Mouse (Mus musculus) mature B cell (primary cell): ENCODE measurements around the gene Pou4f2.

ENCODE experiments used
- in situ Hi-C: fragments of 300-500 bp; cut with MboI; formaldehyde crosslinking; loops from 2 replicates; pipeline ENCODE4 v1.14.3; 2019

Gene Pou4f2

DNA sequence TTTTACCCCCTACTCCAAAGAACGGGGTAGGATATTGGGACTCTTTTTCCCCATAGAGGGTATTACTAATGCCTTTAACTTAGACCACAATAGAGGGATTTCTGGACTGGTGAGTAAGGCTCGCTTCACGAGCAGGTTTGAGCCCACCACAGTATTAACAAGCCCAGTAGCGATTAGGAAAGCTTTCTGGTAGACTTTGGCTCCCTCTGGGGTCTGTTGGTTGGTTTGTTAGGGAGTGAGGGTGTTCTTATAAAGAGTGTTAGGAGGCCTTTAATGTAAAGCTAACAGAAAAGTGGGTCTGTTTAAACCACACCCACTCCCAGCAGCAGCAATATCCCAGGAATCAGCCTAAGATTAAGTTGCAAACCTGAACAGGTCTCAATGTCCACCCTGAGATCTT lies 17.2 kb downstream of the Pou4f2 start:
- in situ Hi-C loops = no loop called here

DNA sequence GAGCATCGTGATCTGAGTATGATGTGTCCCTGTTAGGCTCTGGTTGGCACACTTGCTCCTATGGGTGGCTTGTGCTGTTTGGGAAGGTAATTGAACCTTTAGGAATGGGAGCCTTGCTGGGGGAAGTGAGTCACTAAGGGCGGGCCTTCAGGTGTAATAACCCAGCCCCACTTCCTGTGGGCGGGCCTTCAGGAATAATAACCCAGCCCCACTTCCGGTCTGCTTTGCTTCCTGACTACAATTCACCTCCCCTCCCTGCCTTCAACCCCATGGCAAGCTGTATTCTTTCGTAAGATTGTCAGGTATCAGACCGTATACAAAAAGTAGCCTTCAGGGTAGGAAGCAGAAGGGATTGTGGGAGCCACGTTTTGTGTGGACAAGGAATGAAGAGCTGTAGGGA lies 45.7 kb downstream of the Pou4f2 start:
- in situ Hi-C loops = no loop called here
